Mouse (Mus musculus): ENCODE data around the gene Arpc1a.

GRCm38 (mm10) chr5:145116316-145116715, 32.7 kb downstream of the Arpc1a start:
- TF ChIP-seq MYC (IDR thresholded peaks at IDR 0.05; ENCODE audit: low read depth, low read length) = peak; percentile 33; the same call in 1 of the 2 replicates
- no peak for TF ChIP-seq CHD2 (IDR thresholded peaks at IDR 0.05; ENCODE audit: low read length)
- TF ChIP-seq POLR2A (IDR thresholded peaks at IDR 0.05; ENCODE audit: control insufficient read depth in 1 of 2, insufficient read depth in 1 of 2, low read depth in 1 of 2, low read length in 2 of 2, poor library complexity in 1 of 2) = peak in 1 of 2 experiments; percentile 73; a peak in 2 of 4 replicates
- TF ChIP-seq TCF12 (IDR thresholded peaks at IDR 0.05; ENCODE audit: low read depth, low read length) = peak; percentile 54; the same call in 1 of the 2 replicates
- peak; percentile 73 to 75 for TF ChIP-seq EP300 (IDR thresholded peaks at IDR 0.05; ENCODE audit: low read depth in 1 of 2, low read length in 2 of 2)
- no peak for TF ChIP-seq USF1 (IDR thresholded peaks at IDR 0.05; ENCODE audit: low read depth, low read length)
- no peak for TF ChIP-seq MAX (IDR thresholded peaks at IDR 0.05; ENCODE audit: low read length)
- TF ChIP-seq UBTF (IDR thresholded peaks at IDR 0.05; ENCODE audit: borderline replicate concordance, insufficient read depth, low read depth, low read length) = no peak
- TF ChIP-seq SMC3 (IDR thresholded peaks at IDR 0.05; ENCODE audit: low read depth, low read length) = no peak
- no peak for TF ChIP-seq CTCF (IDR thresholded peaks at IDR 0.05 in 2 of 3, conservative IDR thresholded peaks at IDR 0.05 in 1 of 3; ENCODE audit: control insufficient read depth in 1 of 3, insufficient read depth in 1 of 3, low read depth in 2 of 3, low read length in 3 of 3, poor library complexity in 1 of 3, severe bottlenecking in 1 of 3)
